Mouse (Mus musculus) MEL (cell line): ENCODE data around the gene Gm17622.

ENCODE experiments used
- CTCF ChIP-seq, 3 experiments: IDR thresholded peaks in 2 of 3; conservative IDR thresholded peaks in 1 of 3; 2 replicates each; pipeline ENCODE4 v1.5.1; 2011 to 2012; ENCODE audit warnings: low read length in 3 of 3, low read depth in 2 of 3, mild to moderate bottlenecking in 2 of 3, improper control_type of control experiment in 1 of 3, inconsistent platforms in 1 of 3, mixed read lengths in 1 of 3, moderate library complexity in 1 of 3; ENCODE audit not compliant: control insufficient read depth in 1 of 3, insufficient read depth in 1 of 3, poor library complexity in 1 of 3, severe bottlenecking in 1 of 3
- ELF1 ChIP-seq: IDR thresholded peaks from 2 replicates; pipeline ENCODE4 v1.6.1; 2014; ENCODE audit warnings: low read depth, mild to moderate bottlenecking, inconsistent platforms, low read length, improper control_type of control experiment, moderate library complexity
- EP300 ChIP-seq, 2 experiments: IDR thresholded peaks; 2 replicates each; pipeline ENCODE4 v1.6.1; 2011; ENCODE audit warnings: improper control_type of control experiment in 2 of 2, low read length in 2 of 2, low read depth in 1 of 2, mild to moderate bottlenecking in 1 of 2
- KAT2A ChIP-seq: conservative IDR thresholded peaks from 2 replicates; pipeline ENCODE4 v1.6.1; 2012; ENCODE audit warnings: low read depth, low read length, improper control_type of control experiment, inconsistent platforms
- MAX ChIP-seq: IDR thresholded peaks from 2 replicates; pipeline ENCODE4 v1.6.1; 2011; ENCODE audit warnings: low read length, improper control_type of control experiment
- MAZ ChIP-seq: IDR thresholded peaks from 2 replicates; pipeline ENCODE4 v1.6.1; 2012; ENCODE audit warnings: low read depth, mild to moderate bottlenecking, inconsistent platforms, low read length, improper control_type of control experiment
- NELFE ChIP-seq: IDR thresholded peaks from 2 replicates; pipeline ENCODE4 v1.6.1; 2011; ENCODE audit warnings: low read depth, low read length, improper control_type of control experiment
- POLR2A ChIP-seq, 2 experiments: IDR thresholded peaks; 2 replicates each; pipeline ENCODE4 v1.6.1; 2011 to 2012; ENCODE audit warnings: low read length in 2 of 2, mild to moderate bottlenecking in 2 of 2, control low read depth in 1 of 2, improper control_type of control experiment in 1 of 2, low read depth in 1 of 2, moderate library complexity in 1 of 2; ENCODE audit not compliant: control insufficient read depth in 1 of 2, insufficient read depth in 1 of 2, poor library complexity in 1 of 2
- ZNF384 ChIP-seq: IDR thresholded peaks from 2 replicates; pipeline ENCODE4 v1.6.1; 2012; ENCODE audit warnings: low read depth, mild to moderate bottlenecking, inconsistent platforms, low read length, improper control_type of control experiment

DNA sequence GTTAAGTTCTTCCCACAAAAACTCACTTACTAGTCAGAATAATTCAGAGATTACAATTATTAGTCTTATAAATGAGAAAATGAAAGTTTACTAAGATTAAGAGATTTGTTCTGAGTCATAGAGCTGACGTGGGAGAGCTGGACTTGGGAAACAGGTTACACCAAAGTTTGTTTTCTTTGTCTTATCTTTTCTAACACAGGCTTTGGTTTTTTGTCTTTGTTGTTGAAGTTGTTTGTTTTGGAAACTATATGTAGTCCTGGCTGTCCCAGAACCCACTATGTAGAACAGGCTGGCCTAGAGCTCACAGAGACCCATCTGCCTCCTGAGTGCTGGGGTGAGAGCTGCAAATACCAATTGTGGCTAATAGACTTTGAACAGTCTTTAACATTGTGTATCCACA lies 20.7 kb downstream of the Gm17622 start:
- TF ChIP-seq CTCF (IDR thresholded peaks at IDR 0.05 in 2 of 3, conservative IDR thresholded peaks at IDR 0.05 in 1 of 3; ENCODE audit: control insufficient read depth in 1 of 3, insufficient read depth in 1 of 3, low read depth in 2 of 3, low read length in 3 of 3, poor library complexity in 1 of 3, severe bottlenecking in 1 of 3) = no peak
- TF ChIP-seq ZNF384 = no peak
- no peak for TF ChIP-seq NELFE
- TF ChIP-seq MAX = no peak
- no peak for TF ChIP-seq ELF1
- TF ChIP-seq POLR2A (IDR thresholded peaks at IDR 0.05; ENCODE audit: control insufficient read depth in 1 of 2, insufficient read depth in 1 of 2, low read depth in 1 of 2, low read length in 2 of 2, poor library complexity in 1 of 2) = no peak
- no peak for TF ChIP-seq EP300 (IDR thresholded peaks at IDR 0.05; ENCODE audit: low read depth in 1 of 2, low read length in 2 of 2)
- TF ChIP-seq KAT2A = no peak
- TF ChIP-seq MAZ = no peak
